Mouse (Mus musculus) ES-E14 (cell line): ENCODE data around the gene Rhbg.

Source experiments
- CHD2 ChIP-seq: IDR thresholded peaks from 2 replicates; pipeline ENCODE4 v1.6.1; 2014; ENCODE audit warnings: mild to moderate bottlenecking, low read depth, low read length, inconsistent platforms
- HCFC1 ChIP-seq: IDR thresholded peaks from 2 replicates; pipeline ENCODE4 v1.6.1; 2012; ENCODE audit warnings: low read length, inconsistent platforms, borderline replicate concordance; ENCODE audit not compliant: insufficient read depth
- ZC3H11A ChIP-seq: IDR thresholded peaks from 2 replicates; pipeline ENCODE4 v1.6.1; 2012; ENCODE audit warnings: low read depth, mild to moderate bottlenecking, inconsistent platforms, low read length, borderline replicate concordance
- ZNF384 ChIP-seq: IDR thresholded peaks from 2 replicates; pipeline ENCODE4 v1.6.1; 2012; ENCODE audit warnings: low read depth, low read length, inconsistent platforms

GRCm38 (mm10) chr3:88255950-88256349 lies 1.4 kb upstream of the Rhbg start:
- TF ChIP-seq ZC3H11A: no peak
- no peak for TF ChIP-seq ZNF384
- no peak for TF ChIP-seq CHD2
- TF ChIP-seq HCFC1: no peak
